Mouse (Mus musculus): ENCODE measurements at regions not wholly inside any gene's neighbourhood (a gene's known extent, or its start where the extent isn't known, plus 50 kb on each side); places are given as distances from the start of the nearest gene placed in this dataset.
A peak's percentile ranks its signal among the peaks of the same experiment; 100 is the strongest.

- Histone ChIP-seq H3K9ac (ENCODE audit: low read depth, low read length) (no peak overlapping the region), H3K4me3 (ENCODE audit: low read depth, low read length) (no peak overlapping the region), H3K27ac (replicated peaks; ENCODE audit: low read depth, low read length) (no peak overlapping the region), H3K36me3 (ENCODE audit: control insufficient read depth, insufficient read depth, low read length) (no peaks in the 10 kb centered on the region), H3K4me1 (ENCODE audit: control insufficient read depth, insufficient read depth, low read length) (peaks cover 8% of the 10 kb centered on the region), H3K9me3 (ENCODE audit: control insufficient read depth, low read length) (no peaks in the 10 kb centered on the region), H3K4me2 (ENCODE audit: low read depth, low read length) (no peak overlapping the region), H3K27me3 (replicated peaks; ENCODE audit: control insufficient read depth, insufficient read depth, low read length) (no peaks in the 10 kb centered on the region)
- 0 out of 2 replicates have a peak, but pooled peaks have one; percentile 38 for ATAC-seq (ENCODE audit: low read depth)
- 48% methylated on average over 7 of the region's 7 CpGs for WGBS
- peak; percentile 36 for DNase-seq (ENCODE audit: low spot score)
Observed at GRCm38 (mm10) chr13:110968507-110968905, 286.3 kb upstream of the Actbl2 start.

- H3K27me3 ChIP-seq (replicated peaks; ENCODE audit: control insufficient read depth, insufficient read depth, low read length), result no peaks in the 10 kb centered on the region
- no peak overlapping the region for H3K4me2 ChIP-seq (ENCODE audit: low read depth, low read length)
- WGBS, result 63% methylated on average over 5 of the region's 5 CpGs
- H3K36me3 ChIP-seq (ENCODE audit: control insufficient read depth, insufficient read depth, low read length), result no peaks in the 10 kb centered on the region
- no peaks in the 10 kb centered on the region for H3K4me1 ChIP-seq (ENCODE audit: control insufficient read depth, insufficient read depth, low read length)
- no peak overlapping the region for H3K9ac ChIP-seq (ENCODE audit: low read depth, low read length)
- DNase-seq (ENCODE audit: low spot score) (no peak), ATAC-seq (ENCODE audit: low read depth) (no peak)
- H3K27ac ChIP-seq (replicated peaks; ENCODE audit: low read depth, low read length), result no peak overlapping the region
- no peak overlapping the region for H3K4me3 ChIP-seq (ENCODE audit: low read depth, low read length)
- H3K9me3 ChIP-seq (ENCODE audit: control insufficient read depth, low read length), result no peaks in the 10 kb centered on the region
Observed at GRCm38 (mm10) chr13:110977379-110977778, 277.4 kb upstream of the Actbl2 start.

GRCm38 (mm10) chr13:110978022-110978421 is 276.8 kb upstream of the Actbl2 start:
- Histone ChIP-seq H3K9ac (ENCODE audit: low read depth, low read length) (no peak overlapping the region), H3K4me2 (ENCODE audit: low read depth, low read length) (no peak overlapping the region), H3K4me1 (ENCODE audit: control insufficient read depth, insufficient read depth, low read length) (no peaks in the 10 kb centered on the region), H3K27ac (replicated peaks; ENCODE audit: low read depth, low read length) (no peak overlapping the region), H3K4me3 (ENCODE audit: low read depth, low read length) (no peak overlapping the region), H3K27me3 (replicated peaks; ENCODE audit: control insufficient read depth, insufficient read depth, low read length) (no peaks in the 10 kb centered on the region), H3K36me3 (ENCODE audit: control insufficient read depth, insufficient read depth, low read length) (no peaks in the 10 kb centered on the region), H3K9me3 (ENCODE audit: control insufficient read depth, low read length) (no peaks in the 10 kb centered on the region)
- WGBS, result 80% methylated on average over 3 of the region's 3 CpGs
- no peak for DNase-seq (ENCODE audit: low spot score)
- no peak for ATAC-seq (ENCODE audit: low read depth)

GRCm38 (mm10) chr13:110990677-110991076 is 264.1 kb upstream of the Actbl2 start:
- ATAC-seq (ENCODE audit: low read depth) (no peak), DNase-seq (ENCODE audit: low spot score) (no peak)
- 80% methylated on average over 2 of the region's 2 CpGs for WGBS
- H3K27me3 ChIP-seq (replicated peaks; ENCODE audit: control insufficient read depth, insufficient read depth, low read length), result no peaks in the 10 kb centered on the region
- H3K36me3 ChIP-seq (ENCODE audit: control insufficient read depth, insufficient read depth, low read length), result no peaks in the 10 kb centered on the region
- no peaks in the 10 kb centered on the region for H3K9me3 ChIP-seq (ENCODE audit: control insufficient read depth, low read length)
- no peak overlapping the region for H3K4me2 ChIP-seq (ENCODE audit: low read depth, low read length)
- H3K4me3 ChIP-seq (ENCODE audit: low read depth, low read length), result no peak overlapping the region
- H3K9ac ChIP-seq (ENCODE audit: low read depth, low read length), result no peak overlapping the region
- H3K27ac ChIP-seq (replicated peaks; ENCODE audit: low read depth, low read length), result no peak overlapping the region
- H3K4me1 ChIP-seq (ENCODE audit: control insufficient read depth, insufficient read depth, low read length), result no peaks in the 10 kb centered on the region

- Histone ChIP-seq H3K4me1 (ENCODE audit: control insufficient read depth, insufficient read depth, low read length) (no peaks in the 10 kb centered on the region), H3K9ac (ENCODE audit: low read depth, low read length) (no peak overlapping the region), H3K4me3 (ENCODE audit: low read depth, low read length) (no peak overlapping the region), H3K9me3 (ENCODE audit: control insufficient read depth, low read length) (no peaks in the 10 kb centered on the region), H3K27ac (replicated peaks; ENCODE audit: low read depth, low read length) (no peak overlapping the region), H3K4me2 (ENCODE audit: low read depth, low read length) (no peak overlapping the region), H3K27me3 (replicated peaks; ENCODE audit: control insufficient read depth, insufficient read depth, low read length) (no peaks in the 10 kb centered on the region), H3K36me3 (ENCODE audit: control insufficient read depth, insufficient read depth, low read length) (no peaks in the 10 kb centered on the region)
- 80% methylated on average over 2 of the region's 2 CpGs for WGBS
- no peak for DNase-seq (ENCODE audit: low spot score)
- no peak for ATAC-seq (ENCODE audit: low read depth)
Observed at GRCm38 (mm10) chr13:110991121-110991520, 263.7 kb upstream of the Actbl2 start.

GRCm38 (mm10) chr13:110994596-110994995 is 260.2 kb upstream of the Actbl2 start:
- Histone ChIP-seq H3K4me3 (ENCODE audit: low read depth, low read length) (no peak overlapping the region), H3K4me2 (ENCODE audit: low read depth, low read length) (no peak overlapping the region), H3K4me1 (ENCODE audit: control insufficient read depth, insufficient read depth, low read length) (no peaks in the 10 kb centered on the region), H3K27ac (replicated peaks; ENCODE audit: low read depth, low read length) (no peak overlapping the region), H3K9ac (ENCODE audit: low read depth, low read length) (no peak overlapping the region), H3K27me3 (replicated peaks; ENCODE audit: control insufficient read depth, insufficient read depth, low read length) (no peaks in the 10 kb centered on the region), H3K9me3 (ENCODE audit: control insufficient read depth, low read length) (no peaks in the 10 kb centered on the region), H3K36me3 (ENCODE audit: control insufficient read depth, insufficient read depth, low read length) (no peaks in the 10 kb centered on the region)
- 85% methylated on average over 3 of the region's 3 CpGs for WGBS
- ATAC-seq (ENCODE audit: low read depth) (no peak), DNase-seq (ENCODE audit: low spot score) (no peak)

- Histone ChIP-seq H3K27ac (replicated peaks; ENCODE audit: low read depth, low read length) (no peak overlapping the region), H3K4me1 (ENCODE audit: control insufficient read depth, insufficient read depth, low read length) (no peaks in the 10 kb centered on the region), H3K9ac (ENCODE audit: low read depth, low read length) (no peak overlapping the region), H3K4me2 (ENCODE audit: low read depth, low read length) (no peak overlapping the region), H3K27me3 (replicated peaks; ENCODE audit: control insufficient read depth, insufficient read depth, low read length) (no peaks in the 10 kb centered on the region), H3K9me3 (ENCODE audit: control insufficient read depth, low read length) (no peaks in the 10 kb centered on the region), H3K36me3 (ENCODE audit: control insufficient read depth, insufficient read depth, low read length) (no peaks in the 10 kb centered on the region), H3K4me3 (ENCODE audit: low read depth, low read length) (no peak overlapping the region)
- ATAC-seq (ENCODE audit: low read depth) (no peak), DNase-seq (ENCODE audit: low spot score) (no peak)
- WGBS, result 68% methylated on average over 4 of the region's 4 CpGs
Observed at GRCm38 (mm10) chr13:111002670-111003069, 252.1 kb upstream of the Actbl2 start.

GRCm38 (mm10) chr13:111014142-111014541 is 240.7 kb upstream of the Actbl2 start:
- H3K9ac ChIP-seq (ENCODE audit: low read depth, low read length), result no peak overlapping the region
- ATAC-seq (ENCODE audit: low read depth) (no peak), DNase-seq (ENCODE audit: low spot score) (no peak)
- H3K4me3 ChIP-seq (ENCODE audit: low read depth, low read length), result no peak overlapping the region
- H3K4me1 ChIP-seq (ENCODE audit: control insufficient read depth, insufficient read depth, low read length), result no peaks in the 10 kb centered on the region
- no peak overlapping the region for H3K27ac ChIP-seq (replicated peaks; ENCODE audit: low read depth, low read length)
- no peaks in the 10 kb centered on the region for H3K27me3 ChIP-seq (replicated peaks; ENCODE audit: control insufficient read depth, insufficient read depth, low read length)
- no peaks in the 10 kb centered on the region for H3K9me3 ChIP-seq (ENCODE audit: control insufficient read depth, low read length)
- no peaks in the 10 kb centered on the region for H3K36me3 ChIP-seq (ENCODE audit: control insufficient read depth, insufficient read depth, low read length)
- WGBS, result 68% methylated on average over 4 of the region's 4 CpGs
- no peak overlapping the region for H3K4me2 ChIP-seq (ENCODE audit: low read depth, low read length)

- WGBS, result 48% methylated on average over 2 of the region's 2 CpGs
- Histone ChIP-seq H3K27ac (replicated peaks; ENCODE audit: low read depth, low read length) (no peak overlapping the region), H3K27me3 (replicated peaks; ENCODE audit: control insufficient read depth, insufficient read depth, low read length) (no peaks in the 10 kb centered on the region), H3K9ac (ENCODE audit: low read depth, low read length) (no peak overlapping the region), H3K9me3 (ENCODE audit: control insufficient read depth, low read length) (no peaks in the 10 kb centered on the region), H3K4me1 (ENCODE audit: control insufficient read depth, insufficient read depth, low read length) (0 out of 2 replicates have a peak, but pooled peaks cover 4% of the 10 kb centered on the region), H3K4me2 (ENCODE audit: low read depth, low read length) (no peak overlapping the region), H3K36me3 (ENCODE audit: control insufficient read depth, insufficient read depth, low read length) (no peaks in the 10 kb centered on the region), H3K4me3 (ENCODE audit: low read depth, low read length) (no peak overlapping the region)
- no peak for DNase-seq (ENCODE audit: low spot score)
- no peak for ATAC-seq (ENCODE audit: low read depth)
Observed at GRCm38 (mm10) chr13:111030111-111030510, 224.7 kb upstream of the Actbl2 start.
